Mouse (Mus musculus) G1E (cell line): ENCODE results near the gene Zfp13.

Experiments
- CTCF ChIP-seq: IDR thresholded peaks from 2 replicates; pipeline ENCODE4 v1.5.1; 2012; ENCODE audit warnings: low read depth, low read length, inconsistent platforms, mixed read lengths
- GATA1 ChIP-seq: IDR thresholded peaks from 2 replicates; pipeline ENCODE4 v1.6.1; 2012; ENCODE audit warnings: borderline replicate concordance, low read length, inconsistent platforms, mixed read lengths

- TF ChIP-seq CTCF (no peak), GATA1 (no peak)
These were observed 3.8 kb upstream of the Zfp13 start for GRCm38 (mm10) chr17:23603077-23603476.
